Mouse (Mus musculus): Measurements from ENCODE around the gene Barhl1. TPM values are rescaled to one million over a fixed set of nuclear protein-coding genes. Genes with fewer than 3 reads are reported as not detected.

Gene Barhl1
- polyA plus RNA-seq, 1 experiment from 2014 or later = not detected

GRCm38 (mm10) chr2:28860678-28861423 lies 55.6 kb downstream of the Barhl1 start:
- Histone ChIP-seq H3K4me3 (no peak overlapping the region), H3K27me3 (replicated peaks) (no peaks in the 10 kb centered on the region), H3K36me3 (peaks cover 77% of the 10 kb centered on the region), H3K4me1 (replicated peaks) (no peaks in the 10 kb centered on the region), H3K4me2 (no peak overlapping the region), H3K9ac (no peak overlapping the region), H3K27ac (ENCODE audit: poor library complexity, severe bottlenecking) (no peak overlapping the region), H3K9me3 (replicated peaks) (no peaks in the 10 kb centered on the region)
- WGBS = 94% methylated on average over 8 of the region's 8 CpGs
- ATAC-seq (ENCODE audit: insufficient number of reproducible peaks, low FRiP score) = no peak

GRCm38 (mm10) chr2:28859303-28859702 lies 57.2 kb downstream of the Barhl1 start:
- H3K9ac ChIP-seq = no peak overlapping the region
- H3K27ac ChIP-seq (ENCODE audit: poor library complexity, severe bottlenecking) = no peak overlapping the region
- WGBS = 90% methylated on average over 4 of the region's 4 CpGs
- H3K36me3 ChIP-seq = peaks cover 70% of the 10 kb centered on the region
- no peaks in the 10 kb centered on the region for H3K27me3 ChIP-seq (replicated peaks)
- no peak overlapping the region for H3K4me2 ChIP-seq
- H3K4me3 ChIP-seq = no peak overlapping the region
- H3K9me3 ChIP-seq (replicated peaks) = no peaks in the 10 kb centered on the region
- ATAC-seq (ENCODE audit: insufficient number of reproducible peaks, low FRiP score) = no peak
- H3K4me1 ChIP-seq (replicated peaks) = no peaks in the 10 kb centered on the region

Other genes with a start within 250 kb of the Barhl1 start
- 1.2 and 2.2 TPM in 2 replicates for gene Spaca9, start 216.9 kb downstream of the Barhl1 start, polyA plus RNA-seq (2016; fragmentation: Nextera tagmentation; extraction: Ambion mirVana)
- 0.42 and 0.51 TPM in 2 replicates for gene Ak8, start 216.5 kb downstream of the Barhl1 start, polyA plus RNA-seq (2016; fragmentation: Nextera tagmentation; extraction: Ambion mirVana)
- gene Gtf3c4, start 76.3 kb downstream of the Barhl1 start, polyA plus RNA-seq (2016; fragmentation: Nextera tagmentation; extraction: Ambion mirVana) = 14.7 and 15.0 TPM in 2 replicates
- gene Ddx31, start 76.3 kb downstream of the Barhl1 start, polyA plus RNA-seq (2016; fragmentation: Nextera tagmentation; extraction: Ambion mirVana) = 10.2 TPM in 2 replicates
- 0.24 and 0.27 TPM in 2 replicates for gene Cfap77, start 138.4 kb upstream of the Barhl1 start, polyA plus RNA-seq (2016; fragmentation: Nextera tagmentation; extraction: Ambion mirVana)
- gene Ttf1, start 143.6 kb upstream of the Barhl1 start, polyA plus RNA-seq (2016; fragmentation: Nextera tagmentation; extraction: Ambion mirVana) = 7.2 and 7.4 TPM in 2 replicates
- 12.0 and 12.1 TPM in 2 replicates for gene Setx, start 207.5 kb upstream of the Barhl1 start, polyA plus RNA-seq (2016; fragmentation: Nextera tagmentation; extraction: Ambion mirVana)

Data from heart, embryonic 12.5 days (tissue).